Mouse (Mus musculus): Measurements from ENCODE around the gene Jarid2.

Gene Jarid2

GRCm38 (mm10) chr13:44939326-44940035, 210.2 kb downstream of the Jarid2 start:
- no peak for TF ChIP-seq GATA4 (IDR thresholded peaks at IDR 0.05; ENCODE audit: insufficient replicate concordance, low read length)

GRCm38 (mm10) chr13:44943618-44944017, 214.3 kb downstream of the Jarid2 start:
- no peak for TF ChIP-seq GATA4 (IDR thresholded peaks at IDR 0.05; ENCODE audit: insufficient replicate concordance, low read length)

- no peak for TF ChIP-seq GATA4 (IDR thresholded peaks at IDR 0.05; ENCODE audit: insufficient replicate concordance, low read length)
Measured at GRCm38 (mm10) chr13:44946880-44947635, 217.8 kb downstream of the Jarid2 start.

GRCm38 (mm10) chr13:44948320-44949250, 219.3 kb downstream of the Jarid2 start:
- no peak for TF ChIP-seq GATA4 (IDR thresholded peaks at IDR 0.05; ENCODE audit: insufficient replicate concordance, low read length)

- TF ChIP-seq GATA4 (IDR thresholded peaks at IDR 0.05; ENCODE audit: insufficient replicate concordance, low read length), result no peak
Measured at GRCm38 (mm10) chr13:44952393-44953086, 223.3 kb downstream of the Jarid2 start.

GRCm38 (mm10) chr13:44953546-44954231, 224.4 kb downstream of the Jarid2 start:
- TF ChIP-seq GATA4 (IDR thresholded peaks at IDR 0.05; ENCODE audit: insufficient replicate concordance, low read length), result no peak

GRCm38 (mm10) chr13:44954232-44954568, 224.9 kb downstream of the Jarid2 start:
- no peak for TF ChIP-seq GATA4 (IDR thresholded peaks at IDR 0.05; ENCODE audit: insufficient replicate concordance, low read length)

- TF ChIP-seq GATA4 (IDR thresholded peaks at IDR 0.05; ENCODE audit: insufficient replicate concordance, low read length), result no peak
Measured at GRCm38 (mm10) chr13:44955781-44956180, 226.5 kb downstream of the Jarid2 start.

GRCm38 (mm10) chr13:44957049-44957448, 227.8 kb downstream of the Jarid2 start:
- TF ChIP-seq GATA4 (IDR thresholded peaks at IDR 0.05; ENCODE audit: insufficient replicate concordance, low read length), result no peak

- TF ChIP-seq GATA4 (IDR thresholded peaks at IDR 0.05; ENCODE audit: insufficient replicate concordance, low read length), result no peak
Measured at GRCm38 (mm10) chr13:44960542-44961291, 231.4 kb downstream of the Jarid2 start.

Measured in liver, adult (tissue).